Mouse (Mus musculus) liver, embryonic 16.5 days (tissue): ENCODE results near the gene Olfml3. TPM values are rescaled to one million over a fixed set of nuclear protein-coding genes. Genes with fewer than 3 reads are reported as not detected.

Experiments used
- ATAC-seq: fragments of 200-750 bp; cut with Nextera tagmentation; 2 replicates; pipeline ENCODE4 v1.8.0; 2017; ENCODE audit warnings: low read depth, mild to moderate bottlenecking, moderate number of reproducible peaks, moderate library complexity
- H3K27ac ChIP-seq: fragments of 300-500 bp; sonication (generic); 2 replicates; pipeline ENCODE4 v1.5.1; 2014; ENCODE audit warnings: mild to moderate bottlenecking, low read length
- H3K27me3 ChIP-seq: fragments of 300-500 bp; sonication (generic); 2 replicates; pipeline ENCODE4 v1.6.1; 2014; ENCODE audit warnings: low read depth, low read length, mixed read lengths; ENCODE audit not compliant: control insufficient read depth, insufficient read depth
- H3K36me3 ChIP-seq: fragments of 300-500 bp; sonication (generic); 2 replicates; pipeline ENCODE4 v1.6.1; 2014; ENCODE audit warnings: mild to moderate bottlenecking; ENCODE audit not compliant: control insufficient read depth, insufficient read depth
- H3K4me1 ChIP-seq: fragments of 300-500 bp; sonication (generic); 2 replicates; pipeline ENCODE4 v1.6.1; 2014; ENCODE audit warnings: low read depth, low read length, mixed read lengths; ENCODE audit not compliant: control insufficient read depth
- H3K4me2 ChIP-seq: fragments of 300-500 bp; sonication (generic); 2 replicates; pipeline ENCODE4 v1.6.1; 2014; ENCODE audit warnings: low read depth, low read length, mixed read lengths
- H3K4me3 ChIP-seq: fragments of 300-500 bp; sonication (generic); 2 replicates; pipeline ENCODE4 v1.5.1; 2014; ENCODE audit warnings: low read depth, mild to moderate bottlenecking, low read length
- H3K9ac ChIP-seq: fragments of 300-500 bp; sonication (generic); 2 replicates; pipeline ENCODE4 v1.6.1; 2014; ENCODE audit warnings: low read depth, low read length
- H3K9me3 ChIP-seq: fragments of 300-500 bp; sonication (generic); replicated peaks from 2 replicates; pipeline ENCODE4 v1.6.1; 2016; ENCODE audit warnings: low read length; ENCODE audit not compliant: control insufficient read depth
- WGBS: fragments of 180-500 bp; shearing (Covaris S2); extraction: QIAGEN DNeasy Blood & Tissue Kit; methylation state at CpG from one replicate; pipeline ENCODE4 v1.1.7; 2014; ENCODE audit not compliant: insufficient replicate concordance; 5-methylcytosine and 5-hydroxymethylcytosine counted together
- polyA plus RNA-seq: library from polyadenylated mRNA; unstranded; fragments of >200 nt; fragmentation: Nextera tagmentation; extraction: Ambion mirVana; gene quantifications from 2 replicates; pipeline ENCODE4 v1.2.1, GENCODE M21; 2015

The Olfml3 gene
- polyA plus RNA-seq, result 1.8 and 2.0 TPM in 2 replicates

GRCm38 (mm10) chr3:103737778-103738571 lies at the start of gene Olfml3:
Gene Olfml3, minus strand, starts transcription at chr3:103738001.
- peak within 1 kb of the TSS; percentile 48 for H3K4me3 ChIP-seq
- H3K27ac ChIP-seq, result no peak within 1 kb of the TSS
- H3K9ac ChIP-seq, result peak within 1 kb of the TSS; percentile 9; the same call in 1 of the 2 replicates
- WGBS, result 2% methylated on average over 18 of the region's 18 CpGs
- H3K27me3 ChIP-seq, result no peaks in the 10 kb centered on the region
- no peaks in the 10 kb centered on the region for H3K9me3 ChIP-seq
- peak; percentile 69 for ATAC-seq
- peaks cover 12% of the 10 kb centered on the region for H3K36me3 ChIP-seq
- peaks cover 12% of the 10 kb centered on the region for H3K4me1 ChIP-seq
- peak within 1 kb of the TSS; percentile 66 for H3K4me2 ChIP-seq

- Histone ChIP-seq H3K4me3 (peak overlapping the region; percentile 25; the same call in 1 of the 2 replicates), H3K4me1 (peaks cover 62% of the 10 kb centered on the region), H3K9me3 (no peaks in the 10 kb centered on the region), H3K4me2 (peak overlapping the region; percentile 43), H3K36me3 (peaks cover 2% of the 10 kb centered on the region; the same call in 1 of the 2 replicates), H3K27ac (peak overlapping the region; percentile 64), H3K9ac (no peak overlapping the region), H3K27me3 (no peaks in the 10 kb centered on the region)
- ATAC-seq, result no peak
- WGBS, result 42% methylated on average over 7 of the region's 7 CpGs
Observed at GRCm38 (mm10) chr3:103787225-103787624, 49.4 kb upstream of the Olfml3 start.

- ATAC-seq, result no peak
- H3K9ac ChIP-seq, result no peak overlapping the region
- no peak overlapping the region for H3K4me2 ChIP-seq
Observed at GRCm38 (mm10) chr3:103782844-103783609, 45.2 kb upstream of the Olfml3 start.

GRCm38 (mm10) chr3:103780777-103781176 lies 43.0 kb upstream of the Olfml3 start:
- ATAC-seq, result no peak
- H3K4me1 ChIP-seq, result peaks cover 37% of the 10 kb centered on the region

More at GRCm38 (mm10) chr3:103782844-103783609, 45.2 kb upstream of the Olfml3 start:
- Histone ChIP-seq H3K36me3 (peaks cover 5% of the 10 kb centered on the region), H3K27me3 (no peaks in the 10 kb centered on the region), H3K9me3 (no peaks in the 10 kb centered on the region), H3K27ac (peak overlapping the region; percentile 38; the same call in 1 of the 2 replicates), H3K4me1 (peaks cover 53% of the 10 kb centered on the region), H3K4me3 (no peak overlapping the region)
- WGBS, result 41% methylated on average over 4 of the region's 4 CpGs

GRCm38 (mm10) chr3:103780271-103780670 lies 42.5 kb upstream of the Olfml3 start:
- H3K4me1 ChIP-seq, result peaks cover 36% of the 10 kb centered on the region
- no peaks in the 10 kb centered on the region for H3K27me3 ChIP-seq
- H3K4me3 ChIP-seq, result no peak overlapping the region
- WGBS, result 71% methylated on average over 3 of the region's 3 CpGs
- no peak overlapping the region for H3K4me2 ChIP-seq
- no peak for ATAC-seq
- no peak overlapping the region for H3K27ac ChIP-seq
- H3K9me3 ChIP-seq, result no peaks in the 10 kb centered on the region
- peaks cover 26% of the 10 kb centered on the region for H3K36me3 ChIP-seq
- no peak overlapping the region for H3K9ac ChIP-seq

More at GRCm38 (mm10) chr3:103780777-103781176, 43.0 kb upstream of the Olfml3 start:
- Histone ChIP-seq H3K27ac (no peak overlapping the region), H3K4me2 (no peak overlapping the region), H3K4me3 (no peak overlapping the region), H3K36me3 (peaks cover 21% of the 10 kb centered on the region), H3K27me3 (no peaks in the 10 kb centered on the region), H3K9me3 (no peaks in the 10 kb centered on the region), H3K9ac (no peak overlapping the region)
- WGBS, result 76% methylated on average over 5 of the region's 5 CpGs

GRCm38 (mm10) chr3:103779183-103779582 lies 41.4 kb upstream of the Olfml3 start:
- Histone ChIP-seq H3K9me3 (no peaks in the 10 kb centered on the region), H3K9ac (no peak overlapping the region), H3K36me3 (peaks cover 31% of the 10 kb centered on the region), H3K27me3 (no peaks in the 10 kb centered on the region), H3K4me3 (no peak overlapping the region), H3K27ac (no peak overlapping the region), H3K4me2 (no peak overlapping the region), H3K4me1 (peaks cover 26% of the 10 kb centered on the region)
- ATAC-seq, result no peak
- 42% methylated on average over 7 of the region's 7 CpGs for WGBS

- peaks cover 20% of the 10 kb centered on the region for H3K4me1 ChIP-seq
- H3K27ac ChIP-seq, result no peak overlapping the region
- ATAC-seq, result no peak
- no peaks in the 10 kb centered on the region for H3K27me3 ChIP-seq
- 59% methylated on average over 6 of the region's 6 CpGs for WGBS
- H3K4me2 ChIP-seq, result no peak overlapping the region
- peaks cover 36% of the 10 kb centered on the region for H3K36me3 ChIP-seq
- no peaks in the 10 kb centered on the region for H3K9me3 ChIP-seq
- H3K9ac ChIP-seq, result no peak overlapping the region
- no peak overlapping the region for H3K4me3 ChIP-seq
Observed at GRCm38 (mm10) chr3:103778660-103779059, 40.9 kb upstream of the Olfml3 start.

- Histone ChIP-seq H3K9me3 (no peaks in the 10 kb centered on the region), H3K9ac (no peak overlapping the region), H3K27ac (no peak overlapping the region), H3K4me3 (no peak overlapping the region), H3K27me3 (no peaks in the 10 kb centered on the region), H3K4me1 (peaks cover 18% of the 10 kb centered on the region), H3K4me2 (no peak overlapping the region), H3K36me3 (peaks cover 42% of the 10 kb centered on the region)
- ATAC-seq, result no peak
- WGBS, result 76% methylated on average over 11 of the region's 11 CpGs
Observed at GRCm38 (mm10) chr3:103777940-103778339, 40.1 kb upstream of the Olfml3 start.
